Mouse (Mus musculus): ENCODE results near the gene Abhd13. TPM values are rescaled to one million over a fixed set of nuclear protein-coding genes. Genes with fewer than 3 reads are reported as not detected.

Abhd13 gene
- polyA plus RNA-seq, 1 experiment from 2014 or later: 5.2 TPM

DNA sequence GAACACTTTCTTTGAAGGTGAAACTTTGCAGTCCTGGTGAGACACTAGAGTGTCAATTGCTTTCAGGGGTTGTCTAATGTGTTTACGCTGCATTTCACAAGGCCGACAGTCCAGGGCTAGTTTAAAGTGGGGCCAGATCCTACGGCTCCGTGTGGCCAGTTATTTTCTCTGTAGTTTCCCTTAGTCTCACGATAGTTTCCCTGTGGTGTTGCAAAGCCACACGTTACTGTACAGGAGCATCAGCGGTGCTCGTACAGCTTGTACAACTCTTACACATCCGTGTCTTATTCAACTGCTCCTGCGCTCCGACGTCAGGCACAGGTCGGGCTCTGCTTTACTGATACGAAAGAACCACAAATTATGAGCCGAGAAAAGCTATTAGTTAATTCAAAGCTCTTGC is 491 bp upstream of the Abhd13 start:
- peak overlapping the region; percentile 83 for H3K4me3 ChIP-seq (ENCODE audit: low read depth, low read length)
- peaks cover 17% of the 10 kb centered on the region for H3K4me1 ChIP-seq (ENCODE audit: insufficient read depth)
- H3K4me2 ChIP-seq (ENCODE audit: low read depth, low read length): peak overlapping the region; percentile 69
- peak overlapping the region; percentile 84; the same call in 1 of the 2 replicates for H3K9ac ChIP-seq (replicated peaks)
- 36% methylated on average over 15 of the region's 15 CpGs for WGBS (ENCODE audit: insufficient replicate concordance)
- TF ChIP-seq CTCF (IDR thresholded peaks at IDR 0.05; ENCODE audit: low read depth) (no peak), EP300 (IDR thresholded peaks at IDR 0.05; ENCODE audit: low read depth) (no peak)
- no peaks in the 10 kb centered on the region for H3K9me3 ChIP-seq (ENCODE audit: low read length)
- peaks cover 14% of the 10 kb centered on the region for H3K36me3 ChIP-seq (replicated peaks; ENCODE audit: insufficient read depth, low read length)
- H3K27ac ChIP-seq (ENCODE audit: low read depth): peak overlapping the region; percentile 7; the same call in 1 of the 2 replicates
- no peaks in the 10 kb centered on the region for H3K27me3 ChIP-seq (ENCODE audit: insufficient read depth, low read length)
- DNase-seq (peak; percentile 16), ATAC-seq (peak; percentile 7; the same call in 1 of the 2 replicates)

DNA sequence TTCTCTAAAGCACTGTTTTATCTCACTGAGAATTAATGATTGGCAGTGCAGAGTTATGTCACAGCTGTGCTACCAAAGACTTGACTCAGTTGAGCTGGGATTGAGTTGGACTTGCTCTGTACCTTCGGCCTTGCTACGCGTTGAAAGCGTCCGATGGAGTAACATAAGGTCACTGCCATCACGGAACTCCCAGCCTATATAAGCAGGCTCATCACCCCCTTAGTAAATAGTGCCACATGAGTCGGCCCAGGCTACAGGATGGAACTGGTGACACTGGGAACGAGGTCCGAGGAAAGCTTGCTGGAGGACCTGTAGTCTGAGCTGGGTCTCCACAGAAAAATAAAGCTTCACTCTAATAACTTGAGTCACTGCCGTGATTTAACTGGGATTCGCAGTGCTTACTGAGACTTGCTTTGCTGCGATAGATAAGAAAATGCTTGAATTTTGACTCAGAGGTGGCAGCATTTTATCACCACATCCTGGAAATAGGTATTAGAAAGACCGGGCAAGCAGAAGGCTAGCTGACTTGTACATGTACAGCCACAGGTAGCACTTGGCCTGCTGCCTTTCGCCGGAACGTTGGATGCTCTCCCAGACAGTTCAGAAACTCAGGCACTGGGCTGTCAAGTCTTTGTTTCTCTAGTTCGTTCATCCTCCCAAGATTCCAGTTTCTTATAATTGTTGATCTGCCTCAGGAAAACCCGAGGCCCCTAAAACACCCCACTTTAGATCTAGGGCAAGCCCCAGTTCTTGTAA is 1.1 kb downstream of the Abhd13 start:
- ATAC-seq (no peak), DNase-seq (peak; percentile 15)
- no peaks in the 10 kb centered on the region for H3K27me3 ChIP-seq (ENCODE audit: insufficient read depth, low read length)
- no peaks in the 10 kb centered on the region for H3K9me3 ChIP-seq (ENCODE audit: low read length)
- H3K36me3 ChIP-seq (replicated peaks; ENCODE audit: insufficient read depth, low read length): peaks cover 14% of the 10 kb centered on the region
- H3K27ac ChIP-seq (ENCODE audit: low read depth): 0 out of 2 replicates have a peak overlapping the region, but pooled peaks have one; percentile 89
- H3K4me1 ChIP-seq (ENCODE audit: insufficient read depth): peaks cover 17% of the 10 kb centered on the region
- 45% methylated on average over 18 of the region's 18 CpGs for whole genome bisulfite sequencing (ENCODE audit: insufficient replicate concordance)
- peak overlapping the region; percentile 84 for H3K9ac ChIP-seq (replicated peaks)
- TF ChIP-seq CTCF (IDR thresholded peaks at IDR 0.05; ENCODE audit: low read depth) (no peak), EP300 (IDR thresholded peaks at IDR 0.05; ENCODE audit: low read depth) (no peak)
- peak overlapping the region; percentile 83 for H3K4me3 ChIP-seq (ENCODE audit: low read depth, low read length)
- peak overlapping the region; percentile 69 for H3K4me2 ChIP-seq (ENCODE audit: low read depth, low read length)

DNA sequence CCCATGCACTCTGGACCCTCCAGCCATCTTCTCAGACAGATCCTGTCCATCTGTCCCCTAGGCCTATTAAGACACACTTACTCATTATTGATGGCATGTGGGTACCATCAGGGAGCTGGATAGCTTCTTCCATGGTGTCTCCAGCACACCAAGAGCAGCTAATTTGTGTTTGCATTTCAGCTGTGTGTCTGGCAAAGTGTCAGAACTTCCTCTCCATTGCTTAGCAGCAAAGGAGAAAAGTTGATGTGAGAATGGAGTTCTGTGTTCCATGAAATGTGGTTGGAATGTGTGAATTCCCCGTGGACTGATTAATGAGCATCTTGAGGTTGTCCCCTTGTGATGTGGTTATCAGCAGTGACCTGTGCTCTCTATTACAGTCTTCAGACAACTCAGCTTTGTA is 2.2 kb downstream of the Abhd13 start:
- H3K36me3 ChIP-seq (replicated peaks; ENCODE audit: insufficient read depth, low read length): peaks cover 17% of the 10 kb centered on the region
- H3K4me2 ChIP-seq (ENCODE audit: low read depth, low read length): no peak overlapping the region
- ATAC-seq: no peak
- DNase-seq: no peak
- TF ChIP-seq CTCF (IDR thresholded peaks at IDR 0.05; ENCODE audit: low read depth) (no peak), EP300 (IDR thresholded peaks at IDR 0.05; ENCODE audit: low read depth) (no peak)
- no peak overlapping the region for H3K27ac ChIP-seq (ENCODE audit: low read depth)
- no peaks in the 10 kb centered on the region for H3K27me3 ChIP-seq (ENCODE audit: insufficient read depth, low read length)
- no peak overlapping the region for H3K4me3 ChIP-seq (ENCODE audit: low read depth, low read length)
- no peaks in the 10 kb centered on the region for H3K9me3 ChIP-seq (ENCODE audit: low read length)
- 58% methylated on average over 1 of the region's 1 CpGs for WGBS (ENCODE audit: insufficient replicate concordance)
- H3K4me1 ChIP-seq (ENCODE audit: insufficient read depth): peaks cover 17% of the 10 kb centered on the region
- no peak overlapping the region for H3K9ac ChIP-seq (replicated peaks)

DNA sequence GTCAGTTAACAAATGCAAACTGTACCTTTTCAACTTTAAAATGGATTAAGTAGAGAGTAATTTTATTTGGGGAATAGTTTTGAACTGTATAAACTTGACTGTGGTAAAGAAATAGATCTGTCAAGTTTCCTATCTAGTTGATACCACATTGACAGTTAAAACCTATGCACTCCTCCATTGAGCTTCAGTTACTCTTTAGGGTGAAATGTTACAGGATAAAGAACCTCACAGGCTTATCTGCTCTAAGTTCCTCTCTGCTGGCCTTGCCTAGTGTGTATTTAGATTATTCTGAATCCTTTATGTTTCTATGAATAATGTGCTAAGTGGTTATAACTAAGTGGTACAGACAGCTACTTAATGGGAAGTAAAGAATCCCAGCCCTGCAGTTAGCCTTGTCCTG is 2.7 kb downstream of the Abhd13 start:
- Histone ChIP-seq H3K27ac (ENCODE audit: low read depth) (no peak overlapping the region), H3K9me3 (ENCODE audit: low read length) (no peaks in the 10 kb centered on the region), H3K4me3 (ENCODE audit: low read depth, low read length) (no peak overlapping the region), H3K27me3 (ENCODE audit: insufficient read depth, low read length) (no peaks in the 10 kb centered on the region), H3K4me1 (ENCODE audit: insufficient read depth) (peaks cover 17% of the 10 kb centered on the region), H3K4me2 (ENCODE audit: low read depth, low read length) (no peak overlapping the region), H3K36me3 (replicated peaks; ENCODE audit: insufficient read depth, low read length) (peaks cover 17% of the 10 kb centered on the region), H3K9ac (replicated peaks) (no peak overlapping the region)
- TF ChIP-seq CTCF (IDR thresholded peaks at IDR 0.05; ENCODE audit: low read depth): no peak
- no peak for TF ChIP-seq EP300 (IDR thresholded peaks at IDR 0.05; ENCODE audit: low read depth)
- no peak for DNase-seq
- ATAC-seq: no peak

DNA sequence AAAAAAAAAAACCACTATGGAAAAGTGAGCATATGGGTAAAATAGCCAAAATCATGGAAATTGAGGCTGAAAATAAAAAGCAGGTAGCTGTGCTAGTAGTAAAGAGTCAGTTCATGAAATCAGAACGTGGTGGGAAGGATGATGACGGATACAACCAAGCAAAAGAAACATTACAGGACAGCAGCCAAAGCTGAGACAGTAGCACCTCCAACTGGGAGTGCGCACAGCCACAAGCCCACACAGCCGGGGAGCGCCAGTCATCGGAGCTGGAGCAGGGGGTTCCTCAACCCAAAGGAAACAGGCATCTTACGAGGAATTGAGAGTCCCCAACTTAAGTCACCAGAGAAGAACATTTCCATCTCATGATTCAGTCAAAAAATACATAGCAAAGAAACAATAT is 26.6 kb downstream of the Abhd13 start:
- Histone ChIP-seq H3K27me3 (ENCODE audit: insufficient read depth, low read length) (peaks cover 6% of the 10 kb centered on the region; the same call in 1 of the 2 replicates), H3K4me2 (ENCODE audit: low read depth, low read length) (no peak overlapping the region), H3K36me3 (replicated peaks; ENCODE audit: insufficient read depth, low read length) (no peaks in the 10 kb centered on the region), H3K4me1 (ENCODE audit: insufficient read depth) (0 out of 2 replicates have a peak, but pooled peaks cover 4% of the 10 kb centered on the region), H3K27ac (ENCODE audit: low read depth) (no peak overlapping the region), H3K9ac (replicated peaks) (no peak overlapping the region), H3K4me3 (ENCODE audit: low read depth, low read length) (no peak overlapping the region), H3K9me3 (ENCODE audit: low read length) (no peaks in the 10 kb centered on the region)
- TF ChIP-seq EP300 (IDR thresholded peaks at IDR 0.05; ENCODE audit: low read depth): no peak
- TF ChIP-seq CTCF (IDR thresholded peaks at IDR 0.05; ENCODE audit: low read depth): no peak
- 70% methylated on average over 7 of the region's 7 CpGs for WGBS (ENCODE audit: insufficient replicate concordance)
- ATAC-seq (no peak), DNase-seq (no peak)

DNA sequence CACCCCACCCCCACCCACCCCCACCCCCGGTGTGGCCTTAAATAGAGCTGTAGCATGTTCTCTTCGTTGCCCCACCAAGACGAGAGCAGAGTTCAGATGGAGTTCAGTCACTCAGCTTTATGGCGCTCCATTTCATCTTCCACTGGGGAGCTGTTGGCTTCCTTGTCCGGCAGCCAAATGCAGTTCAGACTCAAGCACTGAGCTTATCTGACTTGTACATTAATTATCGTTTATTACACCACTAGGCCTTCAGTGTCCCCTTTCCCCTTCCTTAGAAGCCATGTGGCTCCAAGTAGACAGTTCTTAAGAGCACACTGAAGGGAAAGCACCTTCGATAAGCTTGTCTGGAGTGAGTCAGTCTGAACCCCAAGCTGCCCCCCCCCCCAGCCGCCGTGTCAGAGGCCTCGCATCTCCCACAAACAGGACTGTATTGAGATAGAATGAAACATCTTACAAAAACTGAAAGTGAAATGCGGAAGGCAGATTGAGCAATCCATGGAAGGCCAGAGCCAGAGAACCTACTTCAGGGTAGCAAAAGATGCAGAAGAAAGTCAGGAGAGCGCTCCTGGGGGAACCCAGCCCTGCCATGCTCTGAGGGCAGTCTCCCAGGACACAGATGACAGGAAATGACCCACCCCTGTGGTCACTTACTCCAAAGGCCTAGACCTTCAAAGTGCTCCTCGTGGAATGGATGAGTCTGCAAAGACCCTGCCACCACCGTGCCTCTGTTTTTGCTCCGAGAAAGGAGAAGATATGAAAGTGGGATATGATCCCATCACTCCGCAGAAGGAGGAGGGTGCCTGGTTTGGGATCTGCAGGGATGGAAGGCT is 28.9 kb downstream of the Abhd13 start, which contains the start of gene Tnfsf13b:
TSS of gene Tnfsf13b (plus strand) at position 312 of the 830 bp plus-strand sequence.
- peak within 1 kb of the TSS; percentile 40 for H3K4me3 ChIP-seq (ENCODE audit: low read depth, low read length)
- ATAC-seq: peak; percentile 33
- H3K27ac ChIP-seq (ENCODE audit: low read depth): no peak within 1 kb of the TSS
- peak within 1 kb of the TSS; percentile 68 for H3K4me2 ChIP-seq (ENCODE audit: low read depth, low read length)
- H3K9ac ChIP-seq (replicated peaks): peak within 1 kb of the TSS; percentile 38; the same call in 1 of the 2 replicates
- H3K27me3 ChIP-seq (ENCODE audit: insufficient read depth, low read length): peaks cover 6% of the 10 kb centered on the region; the same call in 1 of the 2 replicates
- no peak for TF ChIP-seq CTCF (IDR thresholded peaks at IDR 0.05; ENCODE audit: low read depth)
- no peak for TF ChIP-seq EP300 (IDR thresholded peaks at IDR 0.05; ENCODE audit: low read depth)
- H3K36me3 ChIP-seq (replicated peaks; ENCODE audit: insufficient read depth, low read length): no peaks in the 10 kb centered on the region
- DNase-seq: peak; percentile 27
- no peaks in the 10 kb centered on the region for H3K9me3 ChIP-seq (ENCODE audit: low read length)
- 0 out of 2 replicates have a peak, but pooled peaks cover 4% of the 10 kb centered on the region for H3K4me1 ChIP-seq (ENCODE audit: insufficient read depth)
- WGBS (ENCODE audit: insufficient replicate concordance): 52% methylated on average over 16 of the region's 16 CpGs

Measured in liver, postnatal 0 days (tissue).